Mouse (Mus musculus): ENCODE results near the gene Kalrn. TPM values are rescaled to one million over a fixed set of nuclear protein-coding genes. Genes with fewer than 3 reads are reported as not detected.

The Kalrn gene
- total RNA-seq, 2 experiments from 2014 or later, result 6.1 to 17.5 TPM

DNA sequence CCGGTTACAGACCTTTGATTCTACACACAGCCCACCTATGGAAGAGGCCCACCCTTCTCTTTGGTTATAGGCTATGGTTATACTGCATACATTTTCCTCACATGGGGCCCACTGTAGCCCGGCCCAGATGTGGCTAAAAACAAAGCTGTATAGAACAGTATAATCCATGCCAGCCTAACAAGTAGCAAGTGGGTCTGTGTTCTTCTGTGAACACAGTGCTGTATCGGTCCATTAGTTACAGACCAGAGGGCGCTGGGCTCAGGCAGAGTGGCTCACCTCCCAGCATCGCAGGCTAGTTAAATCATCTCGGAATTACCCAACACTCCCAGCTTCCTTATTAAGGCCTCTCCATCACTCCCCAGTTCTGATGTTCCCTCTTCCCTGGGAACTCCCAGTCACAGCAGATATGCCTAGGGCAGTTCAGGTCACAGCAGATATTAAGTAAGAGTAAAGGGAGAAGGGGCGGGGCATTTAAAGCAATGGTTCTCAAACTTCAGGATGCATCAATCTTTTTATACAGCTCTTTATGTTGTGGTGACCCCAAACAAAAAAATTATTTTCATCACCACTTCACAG, 221.7 kb downstream of the Kalrn start:
- DNase-seq, result no peak

DNA sequence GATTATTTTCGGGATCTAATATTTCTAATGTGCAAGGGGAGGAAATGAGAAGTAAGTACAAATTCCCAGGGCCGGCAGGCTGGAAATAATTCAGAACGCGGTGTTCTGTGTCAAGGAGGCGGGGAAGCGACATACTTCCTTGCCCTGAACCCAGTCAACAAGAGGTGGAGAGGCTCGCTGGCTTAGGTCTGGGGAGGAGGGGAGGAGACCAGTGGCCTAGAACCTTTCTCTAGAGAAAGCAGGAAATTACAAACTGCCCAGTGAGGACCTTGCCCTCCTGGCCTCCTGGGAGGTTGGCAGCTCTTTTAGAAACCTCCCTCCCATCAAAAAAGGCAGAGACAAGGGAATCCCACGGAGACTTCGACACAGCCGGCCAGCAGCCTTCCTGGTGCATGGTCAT, 225.8 kb downstream of the Kalrn start:
- DNase-seq, result peak; percentile 17 to 50

DNA sequence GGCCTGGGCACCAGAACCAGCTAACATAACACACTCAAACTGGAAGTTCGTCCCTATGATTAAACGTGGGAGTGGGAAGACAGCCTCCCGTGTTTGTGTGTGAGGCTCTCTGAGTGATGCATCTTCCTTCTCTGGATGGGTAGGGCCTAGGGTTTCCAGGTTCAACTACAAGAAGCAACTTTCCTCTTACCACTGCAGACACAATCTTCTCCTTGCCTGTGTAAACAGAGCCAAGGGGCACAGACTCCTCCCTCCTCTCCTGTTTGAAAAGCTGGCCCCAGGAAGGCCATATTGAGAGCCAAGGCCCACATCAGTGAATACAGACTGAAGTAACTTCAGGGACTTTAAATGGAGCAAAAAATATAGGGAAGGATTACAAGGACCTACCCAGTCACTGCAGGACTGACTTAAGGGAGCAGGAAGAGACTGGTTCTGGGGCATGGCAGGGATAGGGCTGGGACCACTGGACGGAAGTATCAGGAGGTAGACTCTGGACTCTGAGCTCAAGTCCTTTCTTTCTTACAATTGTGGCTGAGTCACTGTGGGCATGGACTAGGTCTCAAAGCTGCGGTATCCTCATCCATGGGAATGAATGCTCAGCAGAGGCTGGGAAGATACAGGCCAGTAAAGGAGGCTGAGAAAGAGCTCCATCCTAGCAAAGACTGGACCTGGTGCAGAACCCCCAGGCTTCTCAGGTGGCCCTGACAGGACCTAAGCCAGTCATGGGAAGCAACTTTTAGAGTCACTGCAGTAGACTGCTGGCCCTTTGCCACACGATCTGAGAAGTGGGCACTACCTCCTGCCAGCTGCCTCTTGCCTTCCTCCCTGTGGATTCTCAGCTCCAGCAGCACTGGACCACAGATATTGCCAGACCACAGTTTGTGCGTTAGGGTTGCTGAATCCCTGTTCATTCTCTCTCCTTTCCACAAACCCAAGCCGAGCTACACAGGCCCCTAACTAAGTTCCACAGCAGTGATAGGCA, 228.1 kb downstream of the Kalrn start:
- DNase-seq, result no peak

DNA sequence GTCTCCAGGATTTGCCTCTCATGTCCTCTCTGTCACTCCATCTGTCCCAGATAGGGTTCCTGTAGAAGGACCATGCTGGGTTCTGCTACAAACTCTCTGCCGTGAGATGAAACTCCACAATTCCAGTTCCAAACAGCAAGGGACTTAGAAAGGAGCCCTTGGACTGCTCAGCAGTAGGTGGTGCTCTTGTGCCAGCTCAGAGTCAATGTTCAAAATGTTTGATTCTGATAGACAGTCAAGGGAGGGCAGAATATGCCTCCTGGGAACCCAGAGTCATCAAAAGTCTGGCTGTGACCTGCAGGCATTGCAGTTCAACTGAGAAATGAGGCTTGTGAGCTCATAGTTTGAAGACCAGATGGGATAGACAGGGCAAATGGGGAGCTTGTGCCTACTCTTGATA, 229.4 kb downstream of the Kalrn start:
- DNase-seq, result peak; percentile 46 to 60

DNA sequence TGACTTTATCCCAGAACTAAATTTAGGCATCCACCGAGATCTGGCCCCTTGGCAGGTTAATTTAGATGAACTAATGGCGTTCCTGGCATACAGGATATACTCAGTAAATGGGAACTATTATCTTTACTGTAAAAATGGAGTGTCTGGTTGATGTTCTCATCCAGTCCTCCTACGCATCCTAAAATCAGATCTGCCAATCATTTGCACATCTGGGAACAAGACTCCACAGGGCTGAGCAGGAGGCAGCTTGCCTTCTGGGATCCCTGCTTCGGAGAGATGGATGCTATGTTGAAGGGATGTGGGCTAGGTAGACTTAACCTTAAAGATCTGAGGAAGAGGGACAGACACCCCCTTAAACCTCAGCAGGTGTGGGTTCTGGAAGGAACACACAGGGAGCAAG, 230.2 kb downstream of the Kalrn start:
- no peak for DNase-seq

DNA sequence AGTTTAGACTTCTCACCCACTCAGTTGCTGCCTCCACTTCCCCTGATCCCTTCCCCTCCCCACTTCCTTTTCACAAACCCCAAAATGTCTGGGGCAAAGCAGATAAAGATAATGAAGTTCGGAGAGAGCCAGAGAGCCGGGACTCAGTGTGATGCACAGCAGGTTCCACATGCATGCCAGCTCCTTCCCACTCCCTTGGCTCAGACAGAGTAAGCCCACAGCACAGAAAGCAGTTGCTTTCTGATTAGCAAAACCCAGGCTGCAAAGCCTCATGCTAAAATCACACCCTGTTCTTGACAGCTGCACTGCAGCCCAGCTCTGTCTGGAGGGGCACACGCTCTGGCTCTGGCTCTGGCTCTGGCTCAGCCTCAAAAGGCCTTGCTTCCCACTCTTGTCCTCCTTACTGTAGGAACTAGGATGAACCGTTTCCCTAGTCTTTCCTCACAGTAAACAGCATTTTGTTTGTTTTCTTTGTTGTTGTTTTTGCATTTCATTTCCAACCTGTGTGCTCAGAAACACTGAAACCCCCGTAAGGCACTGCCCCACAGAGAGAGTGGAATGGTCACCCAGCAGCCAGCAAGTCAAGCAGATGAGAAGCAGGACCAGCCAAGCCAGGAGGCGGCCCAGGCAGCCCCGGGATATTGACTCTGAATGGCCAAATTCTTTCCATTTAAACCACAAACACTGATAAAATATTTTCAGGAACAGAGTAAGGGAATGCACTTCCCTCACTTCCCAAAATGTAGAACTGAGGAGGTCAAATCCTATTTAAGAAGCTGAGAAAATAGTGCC, 230.8 kb downstream of the Kalrn start:
- DNase-seq, result no peak

DNA sequence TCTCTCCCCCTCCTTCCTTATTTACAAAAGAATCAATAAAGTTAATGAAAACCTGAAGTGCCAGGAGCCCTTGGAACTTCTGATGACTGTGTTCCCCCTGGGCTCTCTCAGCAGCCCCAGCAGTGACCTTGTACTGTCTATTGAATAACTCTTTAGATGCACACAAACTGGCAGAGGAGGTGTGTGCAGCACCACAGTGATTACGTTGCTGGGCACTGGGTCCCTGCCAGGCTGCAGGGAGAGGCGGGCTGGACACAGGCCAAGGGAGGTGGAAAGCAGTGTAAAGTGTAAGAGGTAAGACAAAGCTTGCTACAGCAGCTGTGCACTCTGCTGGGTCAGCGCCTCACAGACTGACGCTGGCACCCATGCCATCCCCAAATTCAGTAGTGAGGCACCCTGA, 238.4 kb downstream of the Kalrn start:
- peak; percentile 19 to 38 for DNase-seq

DNA sequence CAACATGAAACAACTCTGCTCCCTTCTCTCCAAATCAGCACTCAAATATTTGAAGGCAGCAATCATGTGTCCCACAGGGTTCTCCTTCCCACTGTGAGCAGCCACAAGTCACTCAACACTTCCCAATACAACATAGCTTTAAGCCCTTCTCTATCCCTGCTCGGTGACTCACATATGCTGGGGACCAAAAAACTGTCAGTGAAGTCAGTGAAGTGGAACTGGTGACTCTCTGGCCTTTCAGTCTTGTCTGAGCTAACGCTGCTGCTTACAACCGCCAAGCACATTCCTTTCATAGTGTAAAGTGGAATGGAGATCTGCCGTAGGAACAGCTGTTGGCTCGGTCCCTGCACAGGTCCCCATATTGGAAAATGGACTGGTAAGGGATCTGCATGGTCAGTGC, 241.7 kb downstream of the Kalrn start:
- no peak for DNase-seq

DNA sequence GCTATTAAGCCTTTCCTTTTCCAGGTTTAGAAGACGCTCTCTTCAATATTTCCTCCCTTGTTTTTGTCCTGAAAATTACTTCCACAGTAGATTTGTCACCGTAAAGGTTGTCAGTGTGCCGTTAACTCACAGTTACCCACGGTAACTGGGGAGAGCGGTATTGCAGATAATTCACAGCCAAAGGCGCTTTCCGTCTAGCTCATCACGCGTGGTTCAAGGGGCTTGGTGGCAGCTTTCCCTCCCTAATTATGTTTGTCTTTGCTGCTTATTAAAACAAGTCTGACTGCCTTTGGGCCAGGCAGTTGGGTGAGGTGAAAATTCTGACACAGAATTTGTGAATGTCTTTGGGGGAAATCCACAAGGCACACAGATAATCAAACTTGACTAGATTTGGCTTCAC, 243.5 kb downstream of the Kalrn start:
- DNase-seq, result no peak

DNA sequence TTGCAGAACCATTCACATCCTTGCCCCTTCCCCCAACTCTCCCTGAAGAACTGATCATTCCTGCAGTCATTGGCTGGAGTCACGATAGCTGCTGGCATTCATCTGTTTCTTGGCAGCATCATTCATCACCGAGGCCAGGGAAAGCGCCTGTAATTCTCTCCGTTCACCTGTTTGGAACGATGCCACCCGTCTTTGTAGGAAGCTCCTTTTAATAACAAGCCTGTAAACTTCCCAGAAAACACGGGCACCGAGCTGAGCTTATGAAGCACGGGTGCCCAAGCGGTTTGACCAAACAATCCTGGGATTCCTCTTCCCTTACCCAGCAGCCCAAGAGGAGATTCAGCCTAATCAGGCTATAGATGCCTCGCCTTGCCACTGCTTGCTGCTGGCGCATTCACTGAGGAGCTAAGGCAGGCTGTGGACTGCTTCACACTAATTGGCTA, 243.9 kb downstream of the Kalrn start:
- DNase-seq, result no peak

DNA sequence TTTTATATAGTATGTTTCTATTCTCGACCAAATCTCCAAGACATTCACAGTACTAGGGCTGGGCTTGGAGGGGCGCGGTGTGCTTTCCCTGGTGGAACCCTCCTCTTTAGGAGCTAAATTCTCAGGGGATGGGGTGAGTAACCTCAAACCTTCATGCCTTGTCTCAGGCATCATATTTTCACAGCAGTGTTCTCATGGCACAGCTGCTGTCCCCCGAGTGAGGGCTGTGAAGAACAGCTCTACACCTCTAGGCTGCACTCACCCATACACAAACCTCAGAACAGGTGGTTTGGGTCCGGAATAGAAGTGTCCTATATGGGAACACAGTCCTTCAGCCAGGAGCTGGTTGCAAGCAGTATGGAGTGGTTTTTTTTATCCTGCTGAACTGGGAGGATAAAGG, 245.4 kb downstream of the Kalrn start:
- DNase-seq, result no peak

DNA sequence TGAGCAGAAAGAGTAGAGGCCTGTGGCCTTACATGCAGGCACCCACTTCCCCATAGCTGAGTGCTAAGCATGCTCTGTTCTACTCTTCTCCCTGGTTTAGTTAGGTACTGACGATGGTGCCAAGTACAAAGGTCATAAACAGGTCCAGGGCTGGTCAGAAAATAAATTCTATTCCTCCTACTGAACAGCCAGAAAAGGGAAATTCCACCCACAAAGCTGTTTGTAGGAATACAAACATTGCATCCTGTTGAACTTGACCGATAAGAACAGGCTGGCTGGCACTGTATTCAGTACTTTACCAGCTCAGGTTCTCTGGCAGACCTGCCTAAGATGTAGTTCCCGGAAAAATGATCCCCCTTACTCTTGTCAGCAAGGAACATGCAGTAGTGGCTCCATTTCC, 247.5 kb downstream of the Kalrn start:
- no peak for DNase-seq

DNA sequence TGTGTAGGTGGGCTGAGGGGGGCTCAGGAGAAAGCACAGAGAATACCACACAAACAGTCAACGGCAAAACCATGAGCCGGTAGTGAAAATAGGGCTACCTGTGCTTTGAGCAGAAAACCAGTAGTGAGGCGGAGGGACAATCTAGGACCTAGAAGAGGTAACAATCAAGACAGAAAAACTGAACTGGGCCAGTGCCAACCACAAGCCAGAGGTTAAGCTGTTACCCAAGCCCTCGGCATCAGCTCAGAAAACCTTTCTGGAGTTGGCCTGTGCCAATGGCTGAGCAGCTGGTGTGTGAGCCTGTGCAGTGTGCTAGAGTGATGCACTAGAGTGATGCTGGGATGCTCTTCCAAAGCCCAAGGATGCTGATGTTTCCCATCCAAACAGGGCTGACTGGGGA, 248.2 kb downstream of the Kalrn start:
- DNase-seq, result no peak

DNA sequence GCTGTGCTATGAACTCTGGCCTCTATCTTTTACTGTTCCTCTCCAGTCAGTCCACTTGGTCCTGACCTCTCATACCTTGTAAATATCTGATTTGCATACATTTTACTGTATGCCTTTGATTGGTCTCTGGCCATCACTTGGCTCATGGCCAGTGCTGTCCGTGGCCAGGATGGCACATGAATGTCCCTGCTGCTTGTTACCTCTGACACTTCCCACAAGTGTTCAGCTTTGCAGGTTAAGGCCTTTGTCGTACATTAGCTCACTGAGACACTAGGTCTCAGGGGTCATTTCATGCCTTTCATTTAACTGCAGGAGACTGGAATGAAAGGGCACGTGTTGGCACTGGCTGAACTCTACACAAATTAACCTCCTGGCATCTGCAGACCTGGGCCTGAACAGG, 248.6 kb downstream of the Kalrn start:
- DNase-seq, result no peak

DNA sequence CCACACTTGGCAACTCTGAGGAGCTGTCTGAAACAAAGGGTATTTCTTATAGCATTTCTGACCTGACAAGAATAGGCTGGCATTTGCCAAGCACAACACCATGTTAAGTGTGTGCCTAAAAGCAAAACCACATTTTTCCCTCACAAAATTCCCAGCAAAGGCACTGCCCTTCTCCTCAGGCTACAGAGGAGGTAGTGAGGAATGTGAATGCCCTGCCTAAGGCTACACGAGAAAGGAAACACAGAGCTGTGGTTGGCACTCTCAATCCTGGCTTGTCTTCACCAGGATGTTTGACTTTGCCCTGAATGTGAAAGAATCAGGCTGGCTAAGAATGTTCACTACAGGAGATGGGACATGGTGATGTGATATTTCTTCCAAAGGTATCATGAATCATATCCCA, 249.8 kb downstream of the Kalrn start:
- no peak for DNase-seq

DNA sequence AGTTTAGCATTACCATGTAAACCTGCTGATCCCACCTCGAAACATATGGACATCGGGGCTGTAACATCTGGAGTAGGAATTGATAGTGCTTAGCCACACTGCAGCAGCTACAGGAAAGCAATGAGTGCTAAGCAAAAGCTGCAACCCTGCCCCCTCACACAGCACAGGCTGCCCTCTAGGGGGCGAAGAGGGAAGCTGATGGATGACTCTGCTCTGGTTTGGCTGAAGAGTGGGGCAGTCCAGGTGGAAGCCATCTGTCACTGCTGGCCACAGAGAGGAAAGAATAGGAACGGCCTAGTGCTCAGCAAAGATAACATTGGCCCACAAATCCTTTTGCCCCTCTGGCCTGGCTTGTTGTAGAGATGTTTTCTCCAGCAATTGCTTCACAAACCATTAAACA, 250.8 kb downstream of the Kalrn start:
- peak; percentile 53 to 77 for DNase-seq

DNA sequence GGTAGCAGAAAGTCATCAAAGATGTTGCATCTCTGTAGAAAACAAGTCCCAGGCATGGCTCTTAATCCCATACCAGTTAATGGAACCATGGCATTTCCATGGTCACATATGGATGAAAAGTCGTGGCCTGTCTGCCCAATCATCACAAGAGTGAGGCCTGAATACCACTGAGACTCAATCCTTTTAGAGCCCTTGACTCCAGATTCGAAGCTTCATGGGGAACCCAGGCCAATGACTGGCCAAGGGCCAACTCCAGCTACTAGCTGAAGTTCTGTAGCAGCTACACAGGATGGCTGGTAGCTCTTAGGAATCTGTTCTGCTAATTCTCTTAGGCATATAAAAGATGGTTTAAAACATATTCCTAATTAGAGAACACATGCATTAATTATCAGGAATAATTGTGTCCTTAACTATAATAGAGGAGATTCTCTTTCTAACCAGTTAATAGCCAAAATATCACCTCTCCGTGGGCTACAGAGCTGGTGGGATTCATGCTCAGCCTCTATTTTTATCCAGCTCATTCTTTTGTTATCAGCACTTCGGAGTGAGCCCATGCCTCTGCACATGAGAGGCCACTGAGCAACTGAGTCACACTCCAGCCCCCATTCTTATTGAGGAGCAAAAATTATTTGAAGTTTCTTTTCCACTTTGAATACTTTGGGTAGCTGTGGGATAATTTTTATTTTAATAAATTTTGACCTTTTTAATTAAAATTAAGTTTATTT, 252.1 kb downstream of the Kalrn start:
- DNase-seq, result no peak

DNA sequence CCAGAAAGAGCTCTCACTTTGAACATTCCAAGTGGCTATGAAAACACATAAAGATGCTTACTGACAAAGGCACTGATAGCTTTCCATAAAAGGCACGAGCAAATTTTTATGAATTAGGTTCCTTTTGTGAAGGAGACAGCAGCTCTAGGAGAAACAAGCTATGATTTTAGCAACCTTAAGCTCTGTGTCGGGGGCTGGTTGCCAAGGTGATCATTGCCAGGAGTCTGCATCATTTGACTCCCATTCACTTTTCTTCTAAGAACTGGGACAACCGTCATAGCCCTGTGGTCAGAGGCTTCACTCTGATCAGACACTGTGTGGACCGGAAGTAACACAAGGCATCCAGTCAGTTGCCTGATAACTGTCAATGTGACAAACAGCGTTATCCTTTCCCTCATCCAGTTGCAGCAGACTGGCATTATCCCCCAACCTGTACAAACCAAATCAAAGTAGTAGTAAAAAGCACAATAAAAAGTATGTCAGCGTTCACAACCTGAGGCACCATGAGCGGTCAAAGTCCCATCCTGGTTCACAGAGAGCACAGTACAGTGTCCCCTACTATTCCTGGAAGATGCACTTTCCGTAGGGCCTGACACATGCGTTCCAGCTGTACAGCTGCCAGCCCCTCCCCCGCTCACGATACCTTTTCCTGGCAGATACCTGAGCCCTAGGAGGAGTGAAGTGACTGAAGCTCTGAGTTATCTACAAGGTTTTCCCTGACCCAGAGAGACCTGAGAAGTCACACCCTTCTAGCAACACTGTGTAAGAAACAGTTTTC, 253.1 kb downstream of the Kalrn start:
- no peak for DNase-seq

DNA sequence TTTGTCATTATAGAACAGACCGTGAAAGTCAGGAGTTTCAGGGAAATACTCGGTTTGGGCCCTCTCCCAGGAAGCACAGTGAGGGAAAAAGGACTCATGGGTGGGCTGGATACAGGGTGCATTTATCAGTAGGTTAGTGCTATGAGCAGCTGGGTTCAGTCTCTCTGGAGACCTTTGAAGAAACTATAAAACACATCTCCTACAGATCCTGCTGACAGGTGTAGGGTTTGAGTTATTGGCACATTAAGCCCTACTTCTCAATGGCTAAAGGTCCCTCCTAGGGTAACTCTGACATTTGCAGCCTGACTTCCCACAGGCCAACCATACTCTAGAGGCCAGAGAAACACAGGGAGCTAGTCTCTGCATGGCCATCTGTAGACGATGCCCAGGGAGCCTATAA, 256.2 kb downstream of the Kalrn start:
- DNase-seq, result no peak

DNA sequence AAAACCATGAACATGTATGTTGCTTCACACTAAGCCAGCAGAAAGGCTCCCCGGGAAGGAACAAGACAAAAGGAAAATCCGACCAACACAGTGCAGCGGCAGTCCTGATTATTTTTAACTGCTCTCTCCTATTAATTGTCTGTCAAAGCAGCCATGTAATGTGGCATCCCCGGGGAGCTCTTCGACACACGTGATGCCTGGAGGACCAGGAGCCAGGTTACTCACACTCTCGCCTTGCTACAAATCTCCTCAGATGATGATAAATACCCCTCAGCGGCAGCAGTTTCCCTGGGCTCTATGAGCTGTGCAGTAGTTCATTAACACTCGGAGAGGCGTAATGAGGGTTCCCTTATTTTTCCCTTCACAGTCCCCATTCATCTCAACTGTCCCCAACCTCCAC, 257.1 kb downstream of the Kalrn start:
- no peak for DNase-seq

DNA sequence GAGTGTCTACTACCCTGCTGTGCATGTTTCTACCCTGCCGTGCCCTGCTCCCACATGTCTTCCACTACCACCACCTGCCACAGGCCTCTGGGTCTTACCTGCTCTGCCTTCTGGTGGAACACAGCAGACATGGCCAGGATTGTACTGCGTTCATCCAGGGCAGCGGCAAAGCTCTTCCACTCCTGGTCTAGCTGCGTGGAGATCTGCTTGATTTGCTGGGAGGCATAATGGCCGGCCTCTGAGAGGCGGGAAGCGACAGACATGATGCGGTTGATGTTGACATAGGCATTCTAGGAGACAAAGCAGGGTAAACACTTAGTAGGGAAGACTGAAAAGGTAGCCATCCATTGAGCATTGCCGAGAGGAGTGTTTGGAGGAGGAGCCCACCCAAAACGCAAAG, 259.3 kb downstream of the Kalrn start:
- DNase-seq, result no peak
